Mouse (Mus musculus): ENCODE measurements around the gene Mdh1b. TPM values are rescaled to one million over a fixed set of nuclear protein-coding genes. Genes with fewer than 3 reads are reported as not detected.

Mdh1b gene
- total RNA-seq, 2 experiments from 2014 or later: not detected

GRCm38 (mm10) chr1:63667201-63667948, 62.7 kb downstream of the Mdh1b start:
- DNase-seq (ENCODE audit: low spot score): no peak
- intact Hi-C loops (cut with DNase I): loop anchor here (5.0 to 10.0 kb wide), 2 partner anchors 85 to 287 kb away; no protein-coding TSS in a partner anchor

DNA sequence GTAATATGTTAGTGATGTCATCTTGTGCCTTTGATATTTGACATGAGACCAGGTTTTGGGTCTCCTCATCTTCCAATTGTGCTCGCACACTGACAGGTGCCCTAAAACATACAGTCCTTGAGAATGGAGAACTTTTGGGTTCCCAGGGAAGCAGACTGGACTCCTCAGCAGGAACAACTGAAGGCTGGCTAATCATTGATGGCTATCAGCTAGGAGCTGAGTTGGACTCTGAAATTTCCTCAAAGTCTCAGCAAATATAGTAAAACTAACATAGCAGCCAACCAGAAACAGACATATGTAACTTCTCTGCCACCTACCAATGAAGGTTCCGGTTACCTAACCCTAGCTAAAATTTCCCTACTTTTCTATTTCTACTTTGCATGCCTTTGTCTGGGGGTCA, 64.0 kb downstream of the Mdh1b start:
- DNase-seq (ENCODE audit: low spot score): no peak
- intact Hi-C loops (cut with DNase I): loop anchor here (5.0 to 10.0 kb wide), 2 partner anchors 86 to 289 kb away; no protein-coding TSS in a partner anchor

GRCm38 (mm10) chr1:63659591-63659990, 70.5 kb downstream of the Mdh1b start:
- DNase-seq (ENCODE audit: low spot score): no peak
- intact Hi-C loops (cut with DNase I): loop anchor here (2.0 to 5.0 kb wide), 3 partner anchors 789 to 1353 kb away; no protein-coding TSS in a partner anchor

GRCm38 (mm10) chr1:63658016-63658415, 72.1 kb downstream of the Mdh1b start:
- DNase-seq (ENCODE audit: low spot score): no peak
- intact Hi-C loops (cut with DNase I): loop anchor here (2.0 to 5.0 kb wide), 3 partner anchors 791 to 1354 kb away; no protein-coding TSS in a partner anchor

Other genes starting within 250 kb of the Mdh1b start
- gene Gm39653, start 114.3 kb downstream of the Mdh1b start, total RNA-seq (2021): not detected
- not detected for gene Dytn, start 43.4 kb downstream of the Mdh1b start, total RNA-seq (2021)
- 10 to 100 TPM; 30.7 to 34.4 TPM for gene Fastkd2, start 296 bp upstream of the Mdh1b start, total RNA-seq (2021)
- not detected for gene 4933402D24Rik, start 38.9 kb upstream of the Mdh1b start, total RNA-seq (2021)

All from heart, postnatal 25 days (tissue).